Mouse (Mus musculus) testis, postnatal 14 days (tissue): ENCODE measurements at regions not wholly inside any gene's neighbourhood (a gene's known extent, or its start where the extent isn't known, plus 50 kb on each side); places are given as distances from the start of the nearest gene placed in this dataset.

ENCODE experiments used
- DNase-seq: peaks from one replicate; pipeline ENCODE4 v3.0.0; 2021; ENCODE audit warnings: low spot score

DNA sequence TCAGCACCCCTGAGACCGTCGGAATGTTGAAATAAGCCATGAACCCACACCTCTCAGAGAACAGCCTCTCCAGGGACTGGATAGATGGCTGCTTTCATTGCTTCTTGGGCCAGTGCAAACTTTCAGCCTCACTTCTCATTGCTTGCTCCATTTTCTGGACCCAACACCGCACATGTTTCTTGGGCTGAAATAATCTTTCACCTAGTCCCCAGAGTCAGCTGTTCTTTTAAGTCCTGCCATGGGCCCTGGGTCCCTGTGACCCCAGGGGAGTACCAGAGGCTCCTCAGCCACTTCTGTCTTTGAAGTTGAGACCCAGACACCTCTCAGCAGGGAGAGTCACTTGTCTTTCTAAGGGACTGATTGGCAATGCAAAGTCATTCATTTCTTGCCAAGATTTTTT, 201.4 kb downstream of the Fndc1 start:
- DNase-seq, result no peak

DNA sequence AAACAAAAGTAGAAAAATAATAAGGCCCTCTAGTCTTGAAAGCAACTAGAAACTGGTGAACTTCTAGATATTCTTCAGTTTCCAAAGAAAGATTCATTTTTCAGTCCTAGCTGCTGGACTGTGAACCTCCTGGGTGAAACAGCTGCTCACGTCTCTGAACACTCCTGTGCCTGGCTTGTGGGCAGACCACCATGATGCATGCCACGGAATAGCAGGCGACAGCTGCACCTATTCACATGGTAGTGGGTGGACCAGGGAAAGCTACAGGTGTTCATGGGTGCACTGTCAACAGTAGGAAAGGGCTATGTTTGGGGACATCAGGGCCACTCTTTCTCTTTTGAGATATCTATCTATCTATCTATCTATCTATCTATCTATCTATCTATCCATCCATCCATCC, 203.7 kb downstream of the Fndc1 start:
- no peak for DNase-seq

- no peak for DNase-seq
Observed at GRCm38 (mm10) chr17:7621262-7621661, 205.8 kb downstream of the Fndc1 start.

- no peak for DNase-seq
Observed at GRCm38 (mm10) chr17:7620166-7620565, 206.9 kb downstream of the Fndc1 start.

GRCm38 (mm10) chr17:7619641-7620040, 207.5 kb downstream of the Fndc1 start:
- no peak for DNase-seq

DNA sequence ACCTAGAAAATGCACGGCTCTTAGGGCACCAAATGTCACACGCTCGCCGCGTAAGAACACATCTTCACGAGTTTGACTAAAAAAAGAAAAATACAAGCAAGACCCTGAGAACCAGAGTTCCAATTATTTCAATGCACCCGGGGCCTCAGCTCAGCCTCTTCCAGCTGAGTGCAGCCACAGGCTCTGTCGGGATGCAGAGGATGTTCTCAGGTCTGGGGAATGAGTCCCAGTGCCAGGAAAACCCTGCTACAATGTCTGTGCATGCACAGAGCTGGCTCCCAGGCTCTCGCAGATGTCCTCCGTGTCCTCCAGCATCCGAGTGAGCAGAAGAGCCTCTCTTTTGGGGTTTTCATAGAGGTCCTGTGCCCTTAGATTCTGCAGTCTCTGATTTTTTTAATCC, 219.1 kb downstream of the Fndc1 start:
- DNase-seq, result no peak

DNA sequence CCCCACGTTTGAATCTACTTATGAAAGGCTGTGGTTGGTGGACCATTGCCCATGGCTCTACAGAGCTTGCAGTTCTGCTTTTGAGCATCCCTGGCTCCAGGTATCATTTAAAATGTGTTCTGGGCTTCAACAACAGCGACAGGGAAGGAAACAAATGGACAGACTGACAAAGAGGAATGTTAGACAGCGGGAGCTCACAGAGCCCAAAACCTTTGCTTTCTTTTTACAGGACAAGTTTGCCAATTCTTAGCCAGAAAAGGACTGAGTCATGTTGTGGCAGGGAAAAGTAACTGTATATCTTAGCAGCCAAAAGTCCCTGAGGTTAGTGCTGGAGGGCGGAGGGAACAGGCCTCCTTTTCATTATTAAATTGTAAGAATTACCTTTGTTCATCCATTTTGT, 219.7 kb downstream of the Fndc1 start:
- DNase-seq, result no peak

DNA sequence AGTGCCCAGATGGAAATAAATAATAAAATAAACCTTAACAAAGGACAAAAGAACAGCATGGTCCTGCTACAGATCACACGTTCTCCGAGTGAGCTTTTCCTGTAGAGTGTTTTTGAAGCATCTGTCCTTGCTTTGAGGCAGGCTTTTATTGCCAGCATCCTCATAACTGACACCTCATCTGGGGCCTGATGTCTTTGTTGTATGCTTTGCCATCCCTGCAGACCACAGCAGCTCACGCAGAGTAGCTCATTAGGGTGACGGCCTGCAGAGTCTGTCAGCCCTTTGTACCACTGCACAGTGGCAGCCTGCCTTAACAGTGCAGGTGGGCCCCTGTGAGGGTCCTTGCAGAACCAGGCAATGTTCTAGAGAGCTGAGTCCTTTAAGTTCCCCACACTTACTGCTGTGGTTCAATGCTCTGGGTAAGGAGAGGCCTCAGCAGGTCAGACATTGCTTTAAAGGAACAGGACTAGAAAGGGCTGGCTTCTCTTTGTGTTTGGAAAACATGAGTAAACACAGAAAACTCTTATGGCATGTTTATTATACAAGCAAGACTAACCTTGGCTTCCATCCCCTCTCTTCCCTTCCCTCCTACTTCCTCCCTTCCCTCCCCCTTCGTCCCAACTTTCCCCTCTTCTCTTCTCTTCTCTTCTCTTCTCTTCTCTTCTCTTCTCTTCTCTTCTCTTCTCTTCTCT, 219.7 kb upstream of the Unc93a2 start:
- DNase-seq, result no peak

GRCm38 (mm10) chr17:7604096-7604495, 218.8 kb upstream of the Unc93a2 start:
- no peak for DNase-seq

DNA sequence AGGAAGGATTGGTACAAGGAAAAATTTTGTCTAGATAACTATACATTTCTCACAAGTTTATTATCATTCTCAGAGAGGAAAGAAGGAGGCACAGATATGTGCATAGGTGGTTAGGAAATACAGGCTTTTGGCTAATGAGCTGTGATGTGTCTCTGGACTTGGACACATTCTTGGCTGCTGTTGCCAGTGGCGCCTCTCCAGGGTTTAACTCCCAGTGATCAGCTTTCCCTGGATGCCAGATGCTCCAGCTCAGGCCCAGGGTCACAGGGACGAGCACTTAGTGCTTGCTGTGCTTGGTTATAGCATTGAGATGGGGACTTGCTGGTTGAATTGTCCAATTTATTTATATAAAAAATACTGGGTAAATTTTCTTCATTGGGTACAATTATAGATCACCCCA, 215.3 kb upstream of the Unc93a2 start:
- DNase-seq, result no peak

GRCm38 (mm10) chr17:7597481-7597880, 212.2 kb upstream of the Unc93a2 start:
- no peak for DNase-seq

DNA sequence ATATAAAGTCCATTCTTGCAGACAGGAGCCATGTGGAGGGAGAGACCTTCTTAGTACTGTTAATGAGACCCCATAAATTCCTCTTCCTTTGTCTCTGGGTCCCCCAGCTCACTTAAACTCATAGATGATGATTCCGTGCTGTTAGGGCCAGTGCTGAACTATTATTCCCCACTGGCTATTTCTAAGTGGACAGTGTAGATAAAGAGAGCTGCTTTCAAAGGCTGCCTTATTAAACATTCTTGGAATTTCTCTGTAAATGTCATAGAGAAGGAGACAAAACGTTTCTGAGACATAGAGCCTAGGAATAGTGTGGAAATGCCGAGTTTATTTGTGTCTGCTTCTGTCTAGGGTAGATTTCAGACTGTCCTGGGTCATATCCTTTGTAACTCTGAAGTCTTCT, 209.5 kb upstream of the Unc93a2 start:
- DNase-seq, result no peak

- no peak for DNase-seq
Observed at GRCm38 (mm10) chr17:7592491-7592890, 207.2 kb upstream of the Unc93a2 start.

DNA sequence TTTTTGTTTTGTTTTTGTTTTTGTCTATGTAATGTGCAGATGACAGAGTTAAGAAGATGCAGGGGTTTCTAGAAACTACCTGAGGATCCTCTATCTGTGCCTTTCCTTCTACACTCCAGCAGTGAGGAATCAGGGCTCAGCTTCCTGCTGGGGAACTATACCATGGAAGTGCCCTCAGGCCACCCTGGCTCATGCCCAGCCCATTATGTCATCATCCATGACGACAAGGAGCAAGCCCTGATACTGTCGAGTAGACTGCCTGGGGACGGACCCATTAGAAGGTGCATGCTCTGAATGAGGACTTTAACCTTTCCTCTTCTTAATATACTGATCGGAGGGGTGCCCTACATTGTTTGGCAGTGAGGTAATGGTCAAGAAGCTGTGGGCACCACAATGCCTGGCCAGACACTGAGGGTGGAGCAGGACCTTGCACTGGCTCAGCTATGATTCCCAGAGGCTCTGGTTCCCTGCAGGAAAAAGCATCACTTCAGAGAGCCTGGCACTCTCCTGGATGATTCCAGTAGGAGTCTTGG, 197.7 kb upstream of the Unc93a2 start:
- no peak for DNase-seq

- no peak for DNase-seq
Observed at GRCm38 (mm10) chr17:7579031-7579430, 193.8 kb upstream of the Unc93a2 start.

DNA sequence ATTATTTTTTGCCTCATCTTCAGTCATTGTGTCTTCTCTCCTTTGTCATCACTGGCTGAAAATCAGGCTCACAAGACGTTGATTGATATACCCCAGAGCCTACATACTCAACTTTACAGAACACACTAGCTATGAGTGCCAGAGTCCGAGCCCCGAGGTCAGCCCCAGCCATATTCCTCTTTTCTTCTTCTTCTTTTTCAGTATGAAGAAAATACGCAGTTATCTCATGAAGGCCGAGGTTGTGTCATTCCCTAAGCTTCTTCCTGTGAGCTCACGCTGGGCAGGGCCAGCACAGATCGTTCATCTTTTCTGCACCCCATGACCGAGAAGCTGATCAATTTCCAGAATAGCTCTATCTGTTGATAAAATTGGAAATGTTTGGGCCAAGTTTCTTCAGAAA, 192.7 kb upstream of the Unc93a2 start:
- no peak for DNase-seq

DNA sequence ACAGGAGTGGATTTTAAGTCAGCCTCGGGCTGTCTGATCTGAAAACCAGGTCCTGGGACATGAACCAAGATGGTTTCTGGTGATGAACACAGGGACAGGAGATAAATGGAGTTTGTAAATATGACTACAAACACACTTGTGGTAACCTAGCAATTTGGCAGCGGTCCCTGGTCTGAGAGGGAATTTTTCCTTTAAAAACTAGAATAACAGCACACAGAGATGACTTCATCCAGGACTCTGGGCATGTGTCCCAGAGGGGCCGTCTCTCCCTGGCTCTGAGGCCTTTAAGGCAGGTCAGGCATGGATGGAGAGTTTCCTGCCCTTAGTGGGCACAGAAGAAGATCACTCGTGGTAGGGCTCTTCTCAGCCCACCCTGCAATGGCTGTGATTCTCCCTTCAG, 192.0 kb upstream of the Unc93a2 start:
- peak; percentile 38 for DNase-seq

GRCm38 (mm10) chr17:7571481-7571880, 186.2 kb upstream of the Unc93a2 start:
- DNase-seq, result no peak

- DNase-seq, result no peak
Observed at GRCm38 (mm10) chr17:7568482-7568881, 183.2 kb upstream of the Unc93a2 start.

DNA sequence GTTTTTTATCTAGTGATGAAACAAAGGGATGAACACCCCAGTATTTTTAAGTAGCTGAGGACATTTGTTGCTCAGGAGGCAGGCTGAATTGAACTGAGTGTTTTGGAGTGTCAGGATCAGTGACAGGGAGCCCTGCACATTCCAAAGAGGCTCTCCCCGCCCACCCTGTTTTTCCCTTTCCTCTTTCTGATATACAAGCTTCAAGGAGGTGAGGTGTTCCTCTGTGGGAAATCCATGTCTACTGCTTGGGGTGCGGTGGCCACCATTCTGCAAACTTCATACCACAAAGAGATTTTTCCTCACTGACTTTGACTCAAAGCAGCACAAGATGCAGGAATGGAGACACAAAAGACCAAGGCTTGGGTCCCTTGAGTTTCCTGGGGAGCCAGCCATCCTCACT, 180.5 kb upstream of the Unc93a2 start:
- no peak for DNase-seq

DNA sequence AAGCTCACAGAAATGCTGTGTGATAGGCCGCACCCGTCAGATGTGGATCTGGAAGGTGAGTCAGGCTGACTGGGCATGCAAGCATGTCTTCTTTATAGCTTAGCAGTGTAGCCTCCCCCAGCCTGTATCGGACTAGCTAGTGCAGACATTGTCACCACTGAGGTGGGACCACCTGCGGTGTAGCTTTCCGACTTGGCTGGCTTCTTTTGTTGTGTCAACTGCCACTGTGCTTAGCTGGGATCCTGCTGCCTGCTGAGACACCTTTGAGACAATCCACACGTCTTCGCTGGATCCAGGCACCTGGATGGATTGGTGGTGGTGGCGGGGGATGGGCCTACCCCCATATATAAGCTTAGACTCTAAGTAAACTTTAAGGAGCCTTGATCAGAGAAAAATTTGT, 177.7 kb upstream of the Unc93a2 start:
- no peak for DNase-seq

DNA sequence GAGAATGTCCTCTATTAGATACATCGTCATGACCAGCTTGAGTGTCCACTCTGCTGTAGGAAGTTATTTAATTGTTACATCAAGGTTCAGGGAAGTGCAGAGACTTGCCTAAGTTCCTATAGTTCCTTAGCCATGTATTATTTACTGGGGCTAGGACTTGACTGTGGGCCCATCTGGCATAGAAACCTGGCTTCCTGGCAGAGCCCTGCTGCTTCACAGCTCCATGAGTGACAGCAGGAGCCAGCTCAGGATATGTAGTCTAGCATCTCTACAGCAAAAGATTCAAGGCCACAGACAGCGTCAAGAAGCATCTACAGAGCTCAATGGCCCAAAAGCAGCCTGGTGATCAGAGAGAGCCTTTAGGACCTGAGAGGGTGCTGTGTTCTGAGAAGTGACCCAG, 163.2 kb upstream of the Unc93a2 start:
- DNase-seq, result no peak

DNA sequence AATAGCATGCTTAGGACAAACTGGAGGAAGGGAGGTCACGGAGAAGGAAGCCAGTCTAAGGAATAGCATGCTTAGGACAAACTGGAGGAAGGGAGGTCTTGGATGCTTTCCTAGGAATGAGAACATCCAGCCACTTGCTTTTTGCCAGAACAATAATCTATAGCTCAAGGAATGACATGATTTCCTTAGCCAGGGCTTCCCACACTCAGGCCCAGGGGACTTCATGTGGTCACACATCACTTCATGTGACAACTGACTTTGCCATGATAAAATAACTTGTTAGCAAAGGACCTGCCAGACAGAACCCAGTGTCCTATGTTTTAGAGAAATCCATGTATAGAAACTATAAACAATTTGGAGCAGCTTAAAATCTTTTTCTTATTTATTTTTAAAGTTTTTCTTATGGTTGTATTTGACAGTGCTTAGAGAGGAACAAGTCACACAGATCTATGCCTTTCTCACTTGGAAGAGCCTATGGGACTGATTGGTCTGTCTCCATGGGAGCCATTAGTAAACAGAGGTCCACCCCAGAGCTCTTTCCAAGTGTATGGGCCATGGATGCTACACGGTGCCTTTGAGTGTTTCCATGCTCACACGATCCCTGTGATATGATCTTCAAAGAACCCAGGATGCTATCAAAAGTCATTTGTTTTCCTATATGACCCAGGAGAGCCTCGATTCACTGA, 153.3 kb upstream of the Unc93a2 start:
- no peak for DNase-seq
